Mouse (Mus musculus) limb, embryonic 12.5 days (tissue): ENCODE results near the gene Lats2. TPM values are rescaled to one million over a fixed set of nuclear protein-coding genes. Genes with fewer than 3 reads are reported as not detected.

ENCODE experiments used
- ATAC-seq: fragments of 200-750 bp; cut with Nextera tagmentation; 2 replicates; pipeline ENCODE4 v1.8.0; 2017; ENCODE audit warnings: low read depth, moderate TSS enrichment; ENCODE audit not compliant: insufficient number of reproducible peaks, insufficient read depth, low FRiP score, low TSS enrichment
- H3K27ac ChIP-seq: fragments of 300-500 bp; sonication (generic); 2 replicates; pipeline ENCODE4 v1.5.1; 2016; ENCODE audit warnings: mild to moderate bottlenecking, moderate library complexity
- H3K27me3 ChIP-seq: fragments of 300-500 bp; sonication (generic); 2 replicates; pipeline ENCODE4 v1.6.1; 2016; ENCODE audit warnings: mild to moderate bottlenecking, moderate library complexity
- H3K36me3 ChIP-seq: fragments of 300-500 bp; sonication (generic); 2 replicates; pipeline ENCODE4 v1.6.1; 2016; ENCODE audit warnings: mild to moderate bottlenecking, moderate library complexity
- H3K4me1 ChIP-seq: fragments of 300-500 bp; sonication (generic); replicated peaks from 2 replicates; pipeline ENCODE4 v1.6.1; 2016
- H3K4me2 ChIP-seq: fragments of 300-500 bp; sonication (generic); 2 replicates; pipeline ENCODE4 v1.6.1; 2016; ENCODE audit warnings: mild to moderate bottlenecking, moderate library complexity
- H3K4me3 ChIP-seq: fragments of 300-500 bp; sonication (generic); replicated peaks from 2 replicates; pipeline ENCODE4 v1.5.1; 2016; ENCODE audit warnings: mild to moderate bottlenecking
- H3K9ac ChIP-seq: fragments of 300-500 bp; sonication (generic); replicated peaks from 2 replicates; pipeline ENCODE4 v1.6.1; 2016; ENCODE audit warnings: mild to moderate bottlenecking, moderate library complexity
- H3K9me3 ChIP-seq: fragments of 300-500 bp; sonication (generic); 2 replicates; pipeline ENCODE4 v1.6.1; 2016; ENCODE audit warnings: mild to moderate bottlenecking, moderate library complexity
- WGBS: fragments of 180-500 bp; shearing (Covaris S2); methylation state at CpG from one replicate; pipeline ENCODE4 v1.1.7; 2016; 5-methylcytosine and 5-hydroxymethylcytosine counted together
- polyA plus RNA-seq: library from polyadenylated mRNA; unstranded; fragments of >200 nt; fragmentation: Nextera tagmentation; extraction: Ambion mirVana; gene quantifications from 2 replicates; pipeline ENCODE4 v1.2.1, GENCODE M21; 2016

The Lats2 gene
- polyA plus RNA-seq, 1 experiment from 2014 or later, result 29.6 TPM

- Histone ChIP-seq H3K27me3 (no peaks in the 10 kb centered on the region), H3K9ac (no peak overlapping the region), H3K36me3 (peaks cover 30% of the 10 kb centered on the region), H3K4me2 (no peak overlapping the region), H3K27ac (no peak overlapping the region), H3K4me1 (0 out of 2 replicates have a peak, but pooled peaks cover 5% of the 10 kb centered on the region), H3K9me3 (no peaks in the 10 kb centered on the region), H3K4me3 (no peak overlapping the region)
- WGBS, result 87% methylated on average over 6 of the region's 6 CpGs
- no peak for ATAC-seq
These were observed 47.1 kb downstream of the Lats2 start for GRCm38 (mm10) chr14:57711059-57711458.

GRCm38 (mm10) chr14:57709171-57709570 lies 49.0 kb downstream of the Lats2 start:
- Histone ChIP-seq H3K36me3 (peaks cover 46% of the 10 kb centered on the region), H3K27me3 (no peaks in the 10 kb centered on the region), H3K4me2 (no peak overlapping the region), H3K27ac (no peak overlapping the region), H3K4me1 (0 out of 2 replicates have a peak, but pooled peaks cover 5% of the 10 kb centered on the region), H3K9me3 (no peaks in the 10 kb centered on the region), H3K4me3 (no peak overlapping the region), H3K9ac (no peak overlapping the region)
- ATAC-seq, result no peak
- 86% methylated on average over 10 of the region's 10 CpGs for WGBS

- Histone ChIP-seq H3K27ac (no peak overlapping the region), H3K4me1 (0 out of 2 replicates have a peak, but pooled peaks cover 5% of the 10 kb centered on the region), H3K4me2 (no peak overlapping the region), H3K36me3 (peaks cover 49% of the 10 kb centered on the region), H3K4me3 (no peak overlapping the region), H3K9me3 (no peaks in the 10 kb centered on the region), H3K27me3 (no peaks in the 10 kb centered on the region), H3K9ac (no peak overlapping the region)
- WGBS, result 92% methylated on average over 7 of the region's 7 CpGs
- no peak for ATAC-seq
These were observed 49.6 kb downstream of the Lats2 start for GRCm38 (mm10) chr14:57708580-57708979.

GRCm38 (mm10) chr14:57707100-57707893 lies 50.9 kb downstream of the Lats2 start:
- ATAC-seq, result no peak
- Histone ChIP-seq H3K9ac (no peak overlapping the region), H3K4me3 (no peak overlapping the region), H3K4me2 (no peak overlapping the region), H3K27me3 (no peaks in the 10 kb centered on the region), H3K27ac (0 out of 2 replicates have a peak overlapping the region, but pooled peaks have one; percentile 9), H3K36me3 (peaks cover 48% of the 10 kb centered on the region), H3K4me1 (0 out of 2 replicates have a peak, but pooled peaks cover 5% of the 10 kb centered on the region), H3K9me3 (no peaks in the 10 kb centered on the region)
- WGBS, result 74% methylated on average over 18 of the region's 18 CpGs

- WGBS, result 92% methylated on average over 4 of the region's 4 CpGs
These were observed 51.5 kb downstream of the Lats2 start for GRCm38 (mm10) chr14:57706760-57707099.

GRCm38 (mm10) chr14:57705759-57706158 lies 52.4 kb downstream of the Lats2 start:
- no peak overlapping the region for H3K9ac ChIP-seq
- WGBS, result 90% methylated on average over 4 of the region's 4 CpGs
- H3K27ac ChIP-seq, result no peak overlapping the region
- H3K36me3 ChIP-seq, result peaks cover 53% of the 10 kb centered on the region
- H3K27me3 ChIP-seq, result no peaks in the 10 kb centered on the region
- no peak for ATAC-seq
- no peak overlapping the region for H3K4me2 ChIP-seq
- H3K4me1 ChIP-seq, result 0 out of 2 replicates have a peak, but pooled peaks cover 5% of the 10 kb centered on the region
- no peak overlapping the region for H3K4me3 ChIP-seq
- no peaks in the 10 kb centered on the region for H3K9me3 ChIP-seq

More at GRCm38 (mm10) chr14:57706760-57707099, 51.5 kb downstream of the Lats2 start:
- H3K27me3 ChIP-seq, result no peaks in the 10 kb centered on the region
- no peak overlapping the region for H3K27ac ChIP-seq
- ATAC-seq, result no peak
- no peak overlapping the region for H3K9ac ChIP-seq
- H3K4me2 ChIP-seq, result no peak overlapping the region
- H3K9me3 ChIP-seq, result no peaks in the 10 kb centered on the region
- peaks cover 53% of the 10 kb centered on the region for H3K36me3 ChIP-seq
- no peak overlapping the region for H3K4me3 ChIP-seq
- 0 out of 2 replicates have a peak, but pooled peaks cover 5% of the 10 kb centered on the region for H3K4me1 ChIP-seq

GRCm38 (mm10) chr14:57705075-57705474 lies 53.1 kb downstream of the Lats2 start:
- peaks cover 60% of the 10 kb centered on the region for H3K36me3 ChIP-seq
- H3K9me3 ChIP-seq, result no peaks in the 10 kb centered on the region
- no peak overlapping the region for H3K27ac ChIP-seq
- no peaks in the 10 kb centered on the region for H3K27me3 ChIP-seq
- ATAC-seq, result no peak
- 81% methylated on average over 4 of the region's 4 CpGs for WGBS
- no peak overlapping the region for H3K4me2 ChIP-seq
- H3K4me3 ChIP-seq, result no peak overlapping the region
- 0 out of 2 replicates have a peak, but pooled peaks cover 5% of the 10 kb centered on the region for H3K4me1 ChIP-seq
- no peak overlapping the region for H3K9ac ChIP-seq

- peak overlapping the region; percentile 59 for H3K27ac ChIP-seq
- H3K36me3 ChIP-seq, result peaks cover 74% of the 10 kb centered on the region
- no peak overlapping the region for H3K4me2 ChIP-seq
- H3K9ac ChIP-seq, result no peak overlapping the region
- H3K4me3 ChIP-seq, result no peak overlapping the region
- H3K27me3 ChIP-seq, result no peaks in the 10 kb centered on the region
- no peaks in the 10 kb centered on the region for H3K4me1 ChIP-seq
- 62% methylated on average over 12 of the region's 12 CpGs for WGBS
- no peak; the same call in 1 of the 2 replicates for ATAC-seq
- H3K9me3 ChIP-seq, result no peaks in the 10 kb centered on the region
These were observed 56.2 kb downstream of the Lats2 start for GRCm38 (mm10) chr14:57701915-57702477.

- Histone ChIP-seq H3K4me1 (no peaks in the 10 kb centered on the region), H3K9ac (no peak overlapping the region), H3K9me3 (no peaks in the 10 kb centered on the region), H3K27me3 (no peaks in the 10 kb centered on the region), H3K36me3 (peaks cover 74% of the 10 kb centered on the region), H3K27ac (no peak overlapping the region), H3K4me3 (no peak overlapping the region), H3K4me2 (no peak overlapping the region)
- no peak for ATAC-seq
- WGBS, result 95% methylated on average over 33 of the region's 33 CpGs
These were observed 58.7 kb downstream of the Lats2 start for GRCm38 (mm10) chr14:57699461-57699970.

GRCm38 (mm10) chr14:57699016-57699415 lies 59.2 kb downstream of the Lats2 start:
- Histone ChIP-seq H3K9ac (no peak overlapping the region), H3K27me3 (no peaks in the 10 kb centered on the region), H3K9me3 (no peaks in the 10 kb centered on the region), H3K4me2 (no peak overlapping the region), H3K4me3 (no peak overlapping the region), H3K27ac (no peak overlapping the region), H3K36me3 (peaks cover 77% of the 10 kb centered on the region), H3K4me1 (no peaks in the 10 kb centered on the region)
- no peak for ATAC-seq
- WGBS, result 91% methylated on average over 10 of the region's 10 CpGs

GRCm38 (mm10) chr14:57696066-57696465 lies 62.1 kb downstream of the Lats2 start:
- Histone ChIP-seq H3K9me3 (no peaks in the 10 kb centered on the region), H3K27me3 (no peaks in the 10 kb centered on the region), H3K4me2 (no peak overlapping the region), H3K27ac (no peak overlapping the region), H3K9ac (no peak overlapping the region), H3K36me3 (peaks cover 83% of the 10 kb centered on the region), H3K4me3 (no peak overlapping the region), H3K4me1 (no peaks in the 10 kb centered on the region)
- 94% methylated on average over 15 of the region's 15 CpGs for WGBS
- ATAC-seq, result no peak
